Mouse (Mus musculus): ENCODE measurements around the gene D11Wsu47e. TPM values are rescaled to one million over a fixed set of nuclear protein-coding genes. Genes with fewer than 3 reads are reported as not detected.

D11Wsu47e gene
- polyA plus RNA-seq, 1 experiment from 2014 or later, result 28.0 TPM

- Histone ChIP-seq H3K27me3 (replicated peaks; ENCODE audit: low read depth, poor library complexity, severe bottlenecking) (no peaks in the 10 kb centered on the region), H3K27ac (replicated peaks) (no peak overlapping the region), H3K36me3 (replicated peaks) (peaks cover 93% of the 10 kb centered on the region), H3K4me1 (peaks cover 95% of the 10 kb centered on the region), H3K4me3 (no peak overlapping the region), H3K9me3 (no peaks in the 10 kb centered on the region)
- 91% methylated on average over 10 of the region's 10 CpGs for WGBS
- DNase-seq (ENCODE audit: low spot score), result no peak
Observed at GRCm38 (mm10) chr11:113731945-113732612, 47.9 kb downstream of the D11Wsu47e start.

DNA sequence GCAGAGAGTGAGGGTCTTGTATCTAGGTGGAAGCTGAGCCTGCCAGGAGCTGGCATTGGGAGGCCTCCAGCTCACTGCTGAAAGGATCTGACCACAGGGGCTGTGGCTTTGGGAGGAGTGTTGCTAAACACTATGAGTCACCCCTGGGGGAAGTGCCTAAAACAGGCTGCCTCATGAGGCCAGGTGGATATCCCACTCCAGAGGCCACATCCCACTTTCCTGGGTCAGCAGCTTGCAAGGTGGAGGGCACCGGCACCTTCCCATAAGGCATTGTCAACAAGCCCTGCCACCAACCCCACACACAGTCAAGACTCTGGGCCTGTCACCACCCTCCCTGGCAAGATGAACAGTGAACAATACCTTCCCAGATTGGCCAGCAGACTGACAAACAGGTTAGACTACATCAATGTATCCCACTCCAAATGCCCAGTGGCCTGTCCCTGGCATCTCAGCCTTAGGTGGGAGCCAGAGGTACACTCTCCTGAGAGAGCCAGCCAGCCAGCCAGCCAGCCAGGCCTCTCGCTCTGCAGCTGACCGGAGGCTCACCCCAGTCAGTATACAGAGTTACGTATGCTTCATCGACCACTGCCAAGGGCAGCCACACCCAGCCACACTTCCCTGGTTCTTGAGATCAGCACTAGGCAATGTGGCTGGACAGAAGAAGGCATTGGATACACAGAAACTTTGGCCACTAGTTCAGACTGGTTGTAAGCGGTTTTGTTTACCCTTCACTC is 49.6 kb downstream of the D11Wsu47e start:
- H3K9me3 ChIP-seq, result no peaks in the 10 kb centered on the region
- no peak for DNase-seq (ENCODE audit: low spot score)
- H3K27me3 ChIP-seq (replicated peaks; ENCODE audit: low read depth, poor library complexity, severe bottlenecking), result no peaks in the 10 kb centered on the region
- peaks cover 91% of the 10 kb centered on the region for H3K36me3 ChIP-seq (replicated peaks)
- no peak overlapping the region for H3K4me3 ChIP-seq
- 79% methylated on average over 6 of the region's 6 CpGs for WGBS
- H3K27ac ChIP-seq (replicated peaks), result no peak overlapping the region; the same call in 1 of the 2 replicates
- H3K4me1 ChIP-seq, result peaks cover 95% of the 10 kb centered on the region

DNA sequence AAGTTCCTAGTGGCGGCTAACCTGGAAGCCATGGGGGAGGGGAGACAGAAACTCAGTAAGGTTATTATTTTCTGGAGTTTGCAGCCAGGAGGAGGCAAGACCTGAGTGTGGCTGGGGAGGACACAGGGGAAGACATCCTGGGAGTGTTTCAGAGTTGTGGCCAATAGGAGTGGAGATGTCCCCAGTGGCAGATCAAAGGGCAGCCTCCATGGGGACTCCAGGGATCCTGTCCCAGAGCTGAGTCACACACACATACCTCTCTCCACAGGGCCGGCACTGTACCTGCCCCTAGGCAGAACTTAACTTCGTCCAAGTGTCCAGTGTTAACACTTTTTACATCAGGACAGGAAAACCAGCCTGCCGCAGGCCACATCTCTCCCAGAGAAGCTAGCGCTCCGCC is 50.9 kb downstream of the D11Wsu47e start:
- H3K4me1 ChIP-seq, result peaks cover 95% of the 10 kb centered on the region
- H3K4me3 ChIP-seq, result no peak overlapping the region
- no peak for DNase-seq (ENCODE audit: low spot score)
- peaks cover 91% of the 10 kb centered on the region for H3K36me3 ChIP-seq (replicated peaks)
- no peaks in the 10 kb centered on the region for H3K27me3 ChIP-seq (replicated peaks; ENCODE audit: low read depth, poor library complexity, severe bottlenecking)
- no peaks in the 10 kb centered on the region for H3K9me3 ChIP-seq
- 66% methylated on average over 6 of the region's 6 CpGs for WGBS
- no peak overlapping the region for H3K27ac ChIP-seq (replicated peaks)

- Histone ChIP-seq H3K27me3 (replicated peaks; ENCODE audit: low read depth, poor library complexity, severe bottlenecking) (no peaks in the 10 kb centered on the region), H3K4me1 (peaks cover 82% of the 10 kb centered on the region), H3K9me3 (no peaks in the 10 kb centered on the region), H3K36me3 (replicated peaks) (peaks cover 92% of the 10 kb centered on the region), H3K4me3 (no peak overlapping the region), H3K27ac (replicated peaks) (no peak overlapping the region)
- 78% methylated on average over 11 of the region's 11 CpGs for WGBS
- no peak for DNase-seq (ENCODE audit: low spot score)
Observed at GRCm38 (mm10) chr11:113736848-113737552, 52.8 kb downstream of the D11Wsu47e start.

DNA sequence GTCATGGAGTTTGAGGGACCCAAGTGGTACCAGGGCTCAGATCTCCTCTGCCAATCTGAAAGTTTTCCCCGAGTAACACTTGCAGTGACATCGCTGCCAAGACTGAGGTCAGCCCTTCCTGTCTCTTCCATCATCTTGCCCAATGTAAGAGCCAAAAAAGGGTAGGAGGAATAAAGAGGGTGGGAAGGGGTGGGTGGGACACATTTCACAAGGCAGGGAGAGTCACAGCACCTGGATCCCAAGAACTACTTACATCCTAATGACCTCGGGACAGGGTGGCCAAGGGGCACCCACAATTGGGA is 53.3 kb downstream of the D11Wsu47e start:
- 90% methylated on average over 3 of the region's 3 CpGs for WGBS
- Histone ChIP-seq H3K4me3 (no peak overlapping the region), H3K27me3 (replicated peaks; ENCODE audit: low read depth, poor library complexity, severe bottlenecking) (no peaks in the 10 kb centered on the region), H3K27ac (replicated peaks) (no peak overlapping the region), H3K4me1 (peaks cover 78% of the 10 kb centered on the region), H3K9me3 (no peaks in the 10 kb centered on the region), H3K36me3 (replicated peaks) (peaks cover 96% of the 10 kb centered on the region)
- DNase-seq (ENCODE audit: low spot score), result no peak

- 79% methylated on average over 8 of the region's 8 CpGs for WGBS
- H3K4me1 ChIP-seq, result peaks cover 74% of the 10 kb centered on the region
- peaks cover 97% of the 10 kb centered on the region for H3K36me3 ChIP-seq (replicated peaks)
- H3K27me3 ChIP-seq (replicated peaks; ENCODE audit: low read depth, poor library complexity, severe bottlenecking), result no peaks in the 10 kb centered on the region
- H3K9me3 ChIP-seq, result peaks cover 3% of the 10 kb centered on the region; the same call in 1 of the 2 replicates
- H3K27ac ChIP-seq (replicated peaks), result no peak overlapping the region
- DNase-seq (ENCODE audit: low spot score), result no peak
- H3K4me3 ChIP-seq, result no peak overlapping the region
Observed at GRCm38 (mm10) chr11:113737912-113738311, 53.7 kb downstream of the D11Wsu47e start.

GRCm38 (mm10) chr11:113739213-113739612 is 55.0 kb downstream of the D11Wsu47e start:
- Histone ChIP-seq H3K27ac (replicated peaks) (no peak overlapping the region), H3K9me3 (peaks cover 11% of the 10 kb centered on the region; the same call in 1 of the 2 replicates), H3K36me3 (replicated peaks) (peaks cover 97% of the 10 kb centered on the region), H3K4me1 (peaks cover 61% of the 10 kb centered on the region), H3K4me3 (no peak overlapping the region), H3K27me3 (replicated peaks; ENCODE audit: low read depth, poor library complexity, severe bottlenecking) (no peaks in the 10 kb centered on the region)
- DNase-seq (ENCODE audit: low spot score), result no peak
- WGBS, result 93% methylated on average over 8 of the region's 8 CpGs

DNA sequence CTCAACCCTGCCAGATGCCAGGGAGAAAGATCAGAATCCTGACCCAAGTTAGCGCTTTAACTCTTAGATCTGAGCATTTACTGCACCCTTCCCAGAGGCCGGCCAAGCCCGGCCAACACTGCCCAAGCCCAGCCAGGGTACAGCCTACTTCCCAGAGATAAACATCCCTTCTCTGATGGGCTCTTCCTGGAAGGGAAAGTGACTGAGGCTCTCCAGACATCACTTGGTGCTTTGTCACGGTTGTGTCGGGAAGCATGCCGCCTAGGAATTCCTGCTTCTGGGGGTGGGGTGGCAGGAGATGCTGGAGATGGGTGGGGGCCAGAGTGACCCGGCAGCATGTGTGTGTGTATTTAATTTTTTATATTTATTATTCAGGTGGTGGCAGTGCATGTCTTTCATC is 55.9 kb downstream of the D11Wsu47e start:
- H3K4me1 ChIP-seq, result peaks cover 52% of the 10 kb centered on the region
- H3K27ac ChIP-seq (replicated peaks), result no peak overlapping the region
- H3K36me3 ChIP-seq (replicated peaks), result peaks cover 96% of the 10 kb centered on the region
- H3K27me3 ChIP-seq (replicated peaks; ENCODE audit: low read depth, poor library complexity, severe bottlenecking), result no peaks in the 10 kb centered on the region
- WGBS, result 90% methylated on average over 7 of the region's 7 CpGs
- no peak for DNase-seq (ENCODE audit: low spot score)
- peaks cover 11% of the 10 kb centered on the region; the same call in 1 of the 2 replicates for H3K9me3 ChIP-seq
- no peak overlapping the region for H3K4me3 ChIP-seq

- H3K36me3 ChIP-seq (replicated peaks), result peaks cover 96% of the 10 kb centered on the region
- peaks cover 11% of the 10 kb centered on the region; the same call in 1 of the 2 replicates for H3K9me3 ChIP-seq
- no peak for DNase-seq (ENCODE audit: low spot score)
- H3K27ac ChIP-seq (replicated peaks), result no peak overlapping the region
- H3K27me3 ChIP-seq (replicated peaks; ENCODE audit: low read depth, poor library complexity, severe bottlenecking), result no peaks in the 10 kb centered on the region
- WGBS, result 87% methylated on average over 1 of the region's 1 CpGs
- H3K4me1 ChIP-seq, result peaks cover 42% of the 10 kb centered on the region
- H3K4me3 ChIP-seq, result no peak overlapping the region
Observed at GRCm38 (mm10) chr11:113742998-113743397, 58.8 kb downstream of the D11Wsu47e start.

Other genes starting within 250 kb of the D11Wsu47e start
- gene Sstr2, start 65.1 kb upstream of the D11Wsu47e start, polyA plus RNA-seq (2016; fragmentation: Nextera tagmentation; extraction: Ambion mirVana), result 2.1 and 4.2 TPM in 2 replicates
- gene Cog1, start 35.2 kb upstream of the D11Wsu47e start, polyA plus RNA-seq (2016; fragmentation: Nextera tagmentation; extraction: Ambion mirVana), result 27.4 and 28.1 TPM in 2 replicates
- gene Slc39a11, start 34.3 kb upstream of the D11Wsu47e start, polyA plus RNA-seq (2016; fragmentation: Nextera tagmentation; extraction: Ambion mirVana), result 17.0 and 17.2 TPM in 2 replicates
- gene Fam104a, start 257 bp upstream of the D11Wsu47e start, polyA plus RNA-seq (2016; fragmentation: Nextera tagmentation; extraction: Ambion mirVana), result 53.4 and 57.6 TPM in 2 replicates
- gene Cpsf4l, start 25.6 kb downstream of the D11Wsu47e start, polyA plus RNA-seq (2016; fragmentation: Nextera tagmentation; extraction: Ambion mirVana), result 0.34 and 0.69 TPM in 2 replicates
- gene Cdc42ep4, start 67.5 kb downstream of the D11Wsu47e start, polyA plus RNA-seq (2016; fragmentation: Nextera tagmentation; extraction: Ambion mirVana), result 117 TPM in 2 replicates